Mouse (Mus musculus) brain, embryonic 14.5 days (tissue): ENCODE measurements around the gene Rbbp9. TPM values are rescaled to one million over a fixed set of nuclear protein-coding genes. Genes with fewer than 3 reads are reported as not detected.

Source experiments
- polyA plus RNA-seq: library from polyadenylated mRNA; depleted of rRNA; stranded (reverse); fragments of >200 nt; gene quantifications from 2 replicates; pipeline ENCODE4 v1.2.3, GENCODE M21; 2012; rRNA removed

The Rbbp9 gene
- polyA plus RNA-seq, 1 experiment, result 32.2 TPM

Other genes with a start within 250 kb of the Rbbp9 start
- gene Ovol2, start 218.7 kb downstream of the Rbbp9 start, polyA plus RNA-seq, result 0.34 TPM in 2 replicates
- 29.5 and 31.6 TPM in 2 replicates for gene Kat14, start 181.9 kb downstream of the Rbbp9 start, polyA plus RNA-seq
- not detected in 2 replicates for gene Pet117, start 181.9 kb downstream of the Rbbp9 start, polyA plus RNA-seq
- gene Dzank1, start 23.5 kb downstream of the Rbbp9 start, polyA plus RNA-seq, result 8.9 and 15.4 TPM in 2 replicates
- 21.8 and 23.9 TPM in 2 replicates for gene Polr3f, start 23.2 kb downstream of the Rbbp9 start, polyA plus RNA-seq
- 63.3 and 64.5 TPM in 2 replicates for gene Sec23b, start 5.4 kb upstream of the Rbbp9 start, polyA plus RNA-seq
- 35.9 and 37.9 TPM in 2 replicates for gene Smim26, start 43.2 kb upstream of the Rbbp9 start, polyA plus RNA-seq
- gene Dtd1, start 49.0 kb upstream of the Rbbp9 start, polyA plus RNA-seq, result 39.0 and 49.0 TPM in 2 replicates